Mouse (Mus musculus): Measurements from ENCODE around the gene Cpt1a.

Cpt1a gene

DNA sequence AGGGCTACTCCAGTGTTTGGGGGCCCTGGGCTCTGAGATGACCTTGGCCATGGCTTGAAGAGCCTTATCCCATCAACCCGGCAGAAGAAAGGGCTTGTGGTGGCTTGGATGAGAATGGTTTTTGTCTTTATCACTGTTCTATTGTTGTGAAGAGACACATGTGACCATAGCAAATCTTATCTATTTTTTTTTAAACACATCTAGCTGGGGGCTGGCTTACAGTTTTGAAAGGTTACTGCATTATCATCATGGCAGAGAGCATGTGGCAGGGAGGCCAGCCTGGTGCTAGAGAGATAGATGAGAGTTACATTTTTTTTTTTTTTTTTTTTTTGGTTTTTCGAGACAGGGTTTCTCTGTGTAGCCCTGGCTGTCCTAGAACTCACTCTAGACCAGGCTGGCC lies 109.8 kb downstream of the Cpt1a start:
- DNase-seq = no peak

GRCm38 (mm10) chr19:3434124-3434523 lies 112.0 kb downstream of the Cpt1a start:
- no peak for DNase-seq

DNA sequence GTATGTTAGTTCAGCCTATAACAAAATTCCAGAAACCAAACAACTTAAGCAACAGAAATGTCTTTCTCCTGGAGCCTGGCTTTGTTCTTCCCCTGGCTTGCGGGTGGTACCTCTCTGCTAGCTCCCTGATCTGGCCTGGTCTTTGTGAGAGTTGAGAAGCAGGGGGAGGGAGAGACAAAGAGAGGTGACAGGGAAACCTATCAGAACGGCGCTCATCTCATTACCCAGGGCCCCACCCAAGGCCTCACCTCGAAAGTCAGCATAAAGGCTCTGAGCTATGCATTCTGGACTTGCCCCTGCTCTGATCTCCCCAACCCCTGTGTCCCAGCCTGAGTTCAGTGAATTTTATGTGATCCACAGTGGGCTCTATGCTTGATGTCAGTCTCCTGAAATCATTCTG lies 112.5 kb downstream of the Cpt1a start:
- DNase-seq = no peak

Measured in kidney, adult 9 months (tissue).